Mouse (Mus musculus) ovary, adult 2 months (tissue): Measurements from ENCODE around the gene Dhtkd1. TPM values are rescaled to one million over a fixed set of nuclear protein-coding genes. Genes with fewer than 3 reads are reported as not detected.

Source experiments
- polyA plus RNA-seq: library from polyadenylated mRNA; depleted of rRNA; stranded (reverse); fragments of >200 nt; gene quantifications from 2 replicates; pipeline ENCODE4 v1.2.3, GENCODE M21; 2012; rRNA removed

Gene Dhtkd1
- polyA plus RNA-seq, result 5.7 and 6.9 TPM in 2 replicates

GRCm38 (mm10) chr2:5942416-5943032, at the start of gene Dhtkd1:
Gene Dhtkd1 (minus strand): TSS chr2:5942792.

DNA sequence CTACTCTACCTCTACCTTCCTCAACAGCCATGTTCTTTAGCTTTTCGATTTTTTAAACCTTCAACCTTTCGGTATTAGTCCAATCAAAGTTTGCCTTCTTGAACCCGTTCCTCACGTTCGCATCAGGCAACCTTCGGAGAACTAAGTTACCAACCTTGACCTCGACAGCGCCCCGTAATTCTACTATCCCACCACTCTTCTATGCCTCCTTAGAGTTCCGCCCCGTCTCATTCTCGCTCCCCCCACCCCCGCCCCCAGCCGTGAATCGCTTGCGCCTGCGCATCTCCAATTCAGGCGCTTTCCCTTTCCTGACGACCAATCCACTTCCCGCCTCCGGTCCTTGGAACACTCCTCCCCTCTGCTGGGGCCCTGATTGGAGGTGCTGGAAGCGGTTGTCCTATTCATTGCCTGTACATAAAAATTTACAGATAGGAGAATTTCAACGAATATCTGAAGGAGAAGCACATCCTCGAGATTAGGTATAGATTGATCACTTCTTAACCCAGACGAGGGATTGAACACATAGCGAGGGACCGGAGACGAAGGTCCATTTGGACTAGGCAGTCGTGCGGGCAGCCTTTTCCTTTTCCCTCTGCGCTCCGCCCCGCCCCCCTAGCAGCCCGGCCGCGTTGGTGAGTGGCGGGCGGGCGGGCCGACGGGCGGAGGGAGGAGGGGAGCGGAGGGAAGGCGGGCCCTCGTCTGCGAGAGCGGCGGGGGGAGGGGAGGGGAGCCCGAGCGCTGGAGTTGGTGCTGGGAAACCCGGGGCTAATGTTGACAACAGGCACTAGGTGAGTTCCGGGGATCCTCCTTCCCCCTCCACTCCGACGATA, 8.4 kb upstream of the Dhtkd1 start, which contains the start of gene Upf2:
Upf2 (plus strand) TSS at position 704 of the 830 bp plus-strand sequence.

GRCm38 (mm10) chr2:5894843-5895570, 47.6 kb downstream of the Dhtkd1 start, which contains the start of gene Sec61a2:
Gene Sec61a2 (minus strand): TSS chr2:5895432.

GRCm38 (mm10) chr2:5862834-5863233, 79.8 kb downstream of the Dhtkd1 start, which contains the start of gene Gm13199:
Gene Gm13199 (minus strand): TSS chr2:5862934.

Other genes with a start within 250 kb of the Dhtkd1 start
- 2.1 and 6.6 TPM in 2 replicates for gene Camk1d, start 228.3 kb downstream of the Dhtkd1 start, polyA plus RNA-seq
- 6.4 and 9.0 TPM in 2 replicates for gene Nudt5, start 97.8 kb downstream of the Dhtkd1 start, polyA plus RNA-seq
- 44.0 and 55.8 TPM in 2 replicates for gene Cdc123, start 97.6 kb downstream of the Dhtkd1 start, polyA plus RNA-seq
- 2.2 and 3.8 TPM in 2 replicates for gene Gm13199, start 79.9 kb downstream of the Dhtkd1 start, polyA plus RNA-seq
- gene Sec61a2, start 47.4 kb downstream of the Dhtkd1 start, polyA plus RNA-seq, result 54.6 and 57.6 TPM in 2 replicates
- gene Upf2, start 8.7 kb upstream of the Dhtkd1 start, polyA plus RNA-seq, result 1.9 and 2.1 TPM in 2 replicates
- gene Proser2, start 187.4 kb upstream of the Dhtkd1 start, polyA plus RNA-seq, result 19.7 and 20.1 TPM in 2 replicates